In genomic region chr2:85135099-85135498, GRCm38 (mm10) we compare ENCODE assay signal across 29 mouse cellular contexts. TPM values are rescaled to one million over a fixed set of nuclear protein-coding genes. Genes with fewer than 3 reads are reported as not detected.
DNase-seq lines count a peak whose midpoint lies in the region; ATAC-seq and TF ChIP-seq lines count a peak whose summit lies in the region.
"Had no signal": no experiment of that assay in that cellular context is flagged by ENCODE, and none has a peak within 500 bp of the region (broad histone marks: within the 10 kb centered on the region; RNA-seq: fewer than 3 reads in every experiment).

No protein-coding gene starts in this region.

- no peak overlapping the region for H3K9ac ChIP-seq in heart, adult 2 months (ENCODE audit: low read depth, low read length)
- H3K9ac ChIP-seq in lung, postnatal 0 days (replicated peaks; ENCODE audit: low read depth) = no peak overlapping the region
- H3K9ac ChIP-seq: embryonic facial prominence, embryonic 13.5 days; forebrain, embryonic 13.5 days; heart, embryonic 12.5 days; heart, embryonic 15.5 days; hindbrain, embryonic 14.5 days had no signal

- intact Hi-C loops in heart, adult 2 months (cut with DNase I) = no loop called here
- intact Hi-C loops in heart, postnatal 25 days (cut with DNase I) = no loop called here

- no peak for TF ChIP-seq EP300 in heart, adult 2 months (IDR thresholded peaks at IDR 0.05; ENCODE audit: insufficient read depth, low read depth, low read length)
- TF ChIP-seq EP300 in lung, postnatal 0 days (IDR thresholded peaks at IDR 0.05) = no peak

- no peaks in the 10 kb centered on the region for H3K27me3 ChIP-seq in heart, adult 2 months (ENCODE audit: control insufficient read depth, insufficient read depth, low read length)
- H3K27me3 ChIP-seq in lung, postnatal 0 days (replicated peaks; ENCODE audit: insufficient read depth, low read length) = no peaks in the 10 kb centered on the region
- H3K27me3 ChIP-seq: forebrain, embryonic 13.5 days had no signal

- peaks cover 3% of the 10 kb centered on the region; the same call in 1 of the 2 replicates for H3K36me3 ChIP-seq in heart, adult 2 months (ENCODE audit: control insufficient read depth, insufficient read depth, low read length)
- no peaks in the 10 kb centered on the region for H3K36me3 ChIP-seq in lung, postnatal 0 days (ENCODE audit: insufficient read depth, low read length)
- H3K36me3 ChIP-seq: embryonic facial prominence, embryonic 10.5 days; embryonic facial prominence, embryonic 13.5 days; forebrain, embryonic 10.5 days; heart, embryonic 12.5 days; heart, embryonic 15.5 days had no signal

- H3K27ac ChIP-seq in heart, adult 2 months = peak overlapping the region; percentile 90
- H3K27ac ChIP-seq in lung, postnatal 0 days (ENCODE audit: low read length) = no peak overlapping the region
- H3K27ac ChIP-seq: embryonic facial prominence, embryonic 10.5 days; embryonic facial prominence, embryonic 13.5 days; forebrain, embryonic 13.5 days; heart, embryonic 15.5 days; hindbrain, embryonic 14.5 days; hindbrain, postnatal 0 days had no signal

- H3K79me2 ChIP-seq in heart, adult 2 months (replicated peaks; ENCODE audit: control insufficient read depth, insufficient read depth, low read length) = no peaks in the 10 kb centered on the region

- ATAC-seq in lung, postnatal 0 days = no peak
- ATAC-seq in granulocyte monocyte progenitor cell, adult 5-6 weeks (replicated peaks; ENCODE audit: poor library complexity, severe bottlenecking) = peak; percentile 72
- ATAC-seq in megakaryocyte progenitor cell, adult 5-6 weeks (replicated peaks; ENCODE audit: poor library complexity) = peak; percentile 56
- ATAC-seq: CD4-positive, CD25-positive, alpha-beta regulatory T cell, adult 4 months; inflammation-experienced regulatory T-cells, adult 6 months; intestine, embryonic 16.5 days had no signal

- TF ChIP-seq CTCF in heart, adult 2 months (IDR thresholded peaks at IDR 0.05) = no peak
- no peak for TF ChIP-seq CTCF in lung, postnatal 0 days (IDR thresholded peaks at IDR 0.05)

- WGBS in heart, adult 2 months = 21% methylated on average over 1 of the region's 1 CpGs
- WGBS in lung, postnatal 0 days = 16% methylated on average over 1 of the region's 1 CpGs

- no peak for TF ChIP-seq POLR2A in heart, adult 2 months (IDR thresholded peaks at IDR 0.05; ENCODE audit: insufficient read depth, low read depth, low read length)

- no peak overlapping the region for H3K4me2 ChIP-seq in lung, postnatal 0 days (replicated peaks; ENCODE audit: low read depth, low read length)
- H3K4me2 ChIP-seq: embryonic facial prominence, embryonic 13.5 days; forebrain, embryonic 13.5 days; heart, embryonic 12.5 days; hindbrain, embryonic 14.5 days had no signal

- DNase-seq in heart, adult 2 months = no peak
- no peak for DNase-seq in heart, postnatal 25 days (ENCODE audit: low spot score)
- peak; percentile 11 for DNase-seq in lung, postnatal 0 days (ENCODE audit: low spot score)
- no peak for DNase-seq in lung, adult 18-20 months
- DNase-seq in urinary bladder, postnatal 10 days (ENCODE audit: low spot score) = no peak
- DNase-seq: adrenal gland, adult 2 months; adrenal gland, postnatal 14 days; cerebellum, adult 11 months; cerebellum, adult 2 months; cerebellum, adult 9-11 months; cerebellum, postnatal 25 days; embryo, embryonic 11 days; gastrocnemius, postnatal 14 days; heart, postnatal 4 days had no signal

- no peak overlapping the region for H3K4me3 ChIP-seq in heart, adult 2 months
- no peak overlapping the region for H3K4me3 ChIP-seq in lung, postnatal 0 days (ENCODE audit: low read depth, low read length)
- H3K4me3 ChIP-seq: embryonic facial prominence, embryonic 10.5 days; embryonic facial prominence, embryonic 13.5 days; forebrain, embryonic 10.5 days; forebrain, embryonic 13.5 days; heart, embryonic 12.5 days; heart, embryonic 15.5 days had no signal

- no peaks in the 10 kb centered on the region for H3K9me3 ChIP-seq in lung, postnatal 0 days (ENCODE audit: low read length)
- H3K9me3 ChIP-seq: embryonic facial prominence, embryonic 10.5 days; embryonic facial prominence, embryonic 13.5 days; forebrain, embryonic 10.5 days; forebrain, embryonic 13.5 days; heart, embryonic 12.5 days; heart, embryonic 15.5 days had no signal

- peaks cover 14% of the 10 kb centered on the region for H3K4me1 ChIP-seq in heart, adult 2 months (ENCODE audit: control insufficient read depth, insufficient read depth, low read length)
- H3K4me1 ChIP-seq in lung, postnatal 0 days (ENCODE audit: insufficient read depth, low read depth, low read length) = 0 out of 2 replicates have a peak, but pooled peaks cover 6% of the 10 kb centered on the region
- H3K4me1 ChIP-seq: forebrain, embryonic 13.5 days had no signal

RNA-seq across cellular contexts. Expression of gene Aplnr, which starts 0.9 kb away (rescaled TPM):
- total RNA-seq in heart, adult 2 months (2021) = 10 to 100 TPM; 20.5 to 21.4 TPM
- 35.3 and 76.1 TPM in 2 replicates for polyA plus RNA-seq in heart, adult 2 months (2012; rRNA removed)
- total RNA-seq in heart, postnatal 25 days (2021) = 10 to 100 TPM; 48.6 to 54.3 TPM
- polyA plus RNA-seq in lung, postnatal 0 days (2015; fragmentation: Nextera tagmentation; extraction: Ambion mirVana) = 84.1 and 90.6 TPM in 2 replicates
- 0.41 TPM in 1 of 2 replicates, not detected in the other for total RNA-seq in granulocyte monocyte progenitor cell, adult 5-6 weeks (2014; fragmentation: Nextera tagmentation)
- total RNA-seq in granulocyte monocyte progenitor cell, adult 5-6 weeks (2017) = not detected in 2 replicates
- total RNA-seq in megakaryocyte progenitor cell, adult 5-6 weeks (2015) = 0.02 and 0.05 TPM in 2 replicates
- 0.12 TPM in 1 of 2 replicates, not detected in the other for total RNA-seq in megakaryocyte progenitor cell, adult 5-6 weeks (2017)
- total RNA-seq: MEL had no signal
- polyA plus RNA-seq: C2C12; CD4-positive, CD25-positive, alpha-beta regulatory T cell, adult 4 months; inflammation-experienced regulatory T-cells, adult 6 months had no signal

Comparison
In these comparisons a context has a peak if more than half of its experiments do, and no peak if none do; other contexts are left out.
1. RNA of gene Aplnr, which starts 0.9 kb away (total RNA-seq): 48.6 to 54.3 TPM in heart, postnatal 25 days and 20.5 to 21.4 TPM in heart, adult 2 months; 0.02 to 0.12 TPM in megakaryocyte progenitor cell, adult 5-6 weeks and 0.41 TPM in granulocyte monocyte progenitor cell, adult 5-6 weeks; every median in the first group is over 10 times any median in the second.